8 mouse cellular contexts compared by ENCODE assay signal in genomic region chr10:76622928-76623680, GRCm38 (mm10). TPM values are rescaled to one million over a fixed set of nuclear protein-coding genes. Genes with fewer than 3 reads are reported as not detected.
A peak's percentile ranks its signal among the peaks of the same experiment; 100 is the strongest.
DNase-seq lines count a peak whose midpoint lies in the region; ATAC-seq and TF ChIP-seq lines count a peak whose summit lies in the region.

Gene Col6a2 (minus strand): TSS chr10:76623630.

- peak within 1 kb of the TSS; percentile 9; the same call in 1 of the 2 replicates for H3K9ac ChIP-seq in ES-E14 (ENCODE audit: insufficient read depth, low read depth, low read length, poor library complexity, severe bottlenecking)
- peak within 1 kb of the TSS; percentile 67 for H3K9ac ChIP-seq in lung, embryonic 14.5 days

- no peaks in the 10 kb centered on the region for H3K36me3 ChIP-seq in ES-E14 (ENCODE audit: control insufficient read depth, insufficient read depth, low read length, poor library complexity, severe bottlenecking)
- H3K36me3 ChIP-seq in lung, embryonic 14.5 days (ENCODE audit: insufficient read depth), result no peaks in the 10 kb centered on the region

- no peak within 1 kb of the TSS for H3K27ac ChIP-seq in ES-E14 (ENCODE audit: insufficient read depth, low read depth, low read length, poor library complexity, severe bottlenecking)
- peak within 1 kb of the TSS; percentile 87 for H3K27ac ChIP-seq in lung, embryonic 14.5 days (ENCODE audit: low read depth)

- H3K4me2 ChIP-seq in lung, embryonic 14.5 days, result peak within 1 kb of the TSS; percentile 79

- DNase-seq in ES-E14 (ENCODE audit: low read depth, low spot score), result peak; percentile 49
- DNase-seq in cerebellum, adult 11-12 months, result peak; percentile 69
- peak; percentile 92 for DNase-seq in forelimb bud, embryonic 11.5 days (ENCODE audit: low read depth, low spot score)
- DNase-seq in heart, postnatal 4 days, result peak; percentile 99
- peak; percentile 29 to 66 for DNase-seq in layer of hippocampus, adult 8-10 months (ENCODE audit: low spot score in 2 of 2)
- peak; percentile 96 for DNase-seq in lung, embryonic 14.5 days
- DNase-seq in retina, embryonic 14.5 days (ENCODE audit: low spot score), result peak; percentile 90
- DNase-seq in urinary bladder, adult 2 months (ENCODE audit: low spot score), result peak; percentile 89

- in situ Hi-C loops in ES-E14 (cut with MboI; ENCODE audit: low sequenced_read_pairs in 2 of 2, unreplicated experiment in 2 of 2), result no loop called here

- 2% methylated on average over 31 of the region's 31 CpGs for WGBS in lung, embryonic 14.5 days

- H3K27me3 ChIP-seq in lung, embryonic 14.5 days (ENCODE audit: insufficient read depth, low read length), result no peaks in the 10 kb centered on the region

- TF ChIP-seq CTCF in lung, embryonic 14.5 days (IDR thresholded peaks at IDR 0.05; ENCODE audit: low read depth), result peak; percentile 85

- ATAC-seq in lung, embryonic 14.5 days (ENCODE audit: insufficient read depth), result peak; percentile 95

- no peaks in the 10 kb centered on the region for H3K9me3 ChIP-seq in ES-E14 (ENCODE audit: control insufficient read depth, insufficient read depth, low read depth, low read length)
- no peaks in the 10 kb centered on the region for H3K9me3 ChIP-seq in lung, embryonic 14.5 days (ENCODE audit: low read depth, low read length)

- H3K4me3 ChIP-seq in ES-E14 (ENCODE audit: insufficient read depth in 1 of 2, low read depth in 1 of 2, low read length in 2 of 2, poor library complexity in 1 of 2, severe bottlenecking in 1 of 2), result peak within 1 kb of the TSS; percentile 36 to 58
- peak within 1 kb of the TSS; percentile 52 for H3K4me3 ChIP-seq in lung, embryonic 14.5 days (ENCODE audit: low read depth, low read length)

- no peaks in the 10 kb centered on the region for H3K4me1 ChIP-seq in ES-E14 (ENCODE audit: control insufficient read depth in 2 of 2, insufficient read depth in 2 of 2, low read length in 2 of 2, poor library complexity in 1 of 2)
- H3K4me1 ChIP-seq in lung, embryonic 14.5 days (ENCODE audit: insufficient read depth), result peaks cover 16% of the 10 kb centered on the region

TF ChIP-seq in ES-E14, 5 proteins besides CTCF, POLR2A, EP300 and RAD21:
- TF ChIP-seq ZNF384 (IDR thresholded peaks at IDR 0.05; ENCODE audit: low read depth, low read length), result no peak
- TF ChIP-seq CHD2 (IDR thresholded peaks at IDR 0.05; ENCODE audit: low read depth, low read length), result no peak
- no peak for TF ChIP-seq ZC3H11A (IDR thresholded peaks at IDR 0.05; ENCODE audit: borderline replicate concordance, low read depth, low read length)
- no peak for TF ChIP-seq MAFK (IDR thresholded peaks at IDR 0.05; ENCODE audit: insufficient read depth, low read depth, low read length)
- TF ChIP-seq HCFC1 (IDR thresholded peaks at IDR 0.05; ENCODE audit: borderline replicate concordance, insufficient read depth, low read length), result no peak

RNA-seq across cellular contexts. Expression of gene Col6a2, which starts in this region (rescaled TPM):
- 1.2 and 1.3 TPM in 2 replicates for total RNA-seq in ES-E14 (2012; rRNA removed)
- 100 to 1,000 TPM; 201 to 217 TPM for total RNA-seq in heart, postnatal 4 days (2021)
- 1 to 10 TPM; 6.6 to 8.4 (median 7.7) TPM for total RNA-seq in layer of hippocampus, adult 8-10 months (2022)
- polyA plus RNA-seq in lung, embryonic 14.5 days (2014; fragmentation: Nextera tagmentation; extraction: Ambion mirVana), result 168 and 170 TPM in 2 replicates
- 239 and 336 TPM in 2 replicates for polyA plus RNA-seq in urinary bladder, adult 2 months (2012; rRNA removed)

Comparison
In these comparisons a context has a peak if more than half of its experiments do, and no peak if none do; other contexts are left out.
1. RNA of gene Col6a2 (total RNA-seq): 201 to 217 TPM in heart, postnatal 4 days; 6.6 to 8.4 TPM in layer of hippocampus, adult 8-10 months and 1.2 to 1.3 TPM in ES-E14; every median in the first group is over 10 times any median in the second.
2. DNase-seq: peak in every context shown above with its lines; median percentile 99 in heart, postnatal 4 days; 96 in lung, embryonic 14.5 days; 92 in forelimb bud, embryonic 11.5 days; 90 in retina, embryonic 14.5 days; 89 in urinary bladder, adult 2 months; 69 in cerebellum, adult 11-12 months; 49 in ES-E14; 48 in layer of hippocampus, adult 8-10 months.